Mouse (Mus musculus) midbrain, embryonic 12.5 days (tissue): ENCODE measurements around the gene Cenpt. TPM values are rescaled to one million over a fixed set of nuclear protein-coding genes. Genes with fewer than 3 reads are reported as not detected.

Experiments
- ATAC-seq: fragments of 200-750 bp; cut with Nextera tagmentation; 2 replicates; pipeline ENCODE4 v1.8.0; 2017; ENCODE audit warnings: low read depth, moderate TSS enrichment, moderate library complexity; ENCODE audit not compliant: low FRiP score
- H3K27ac ChIP-seq: fragments of 300-500 bp; sonication (generic); replicated peaks from 2 replicates; pipeline ENCODE4 v1.5.1; 2016; ENCODE audit warnings: mild to moderate bottlenecking
- H3K27me3 ChIP-seq: fragments of 300-500 bp; sonication (generic); 2 replicates; pipeline ENCODE4 v1.6.1; 2016; ENCODE audit warnings: mild to moderate bottlenecking
- H3K36me3 ChIP-seq: fragments of 300-500 bp; sonication (generic); 2 replicates; pipeline ENCODE4 v1.6.1; 2016
- H3K4me1 ChIP-seq: fragments of 300-500 bp; sonication (generic); 2 replicates; pipeline ENCODE4 v1.6.1; 2016
- H3K4me2 ChIP-seq: fragments of 300-500 bp; sonication (generic); replicated peaks from 2 replicates; pipeline ENCODE4 v1.6.1; 2016; ENCODE audit warnings: mild to moderate bottlenecking, moderate library complexity
- H3K4me3 ChIP-seq: fragments of 300-500 bp; sonication (generic); 2 replicates; pipeline ENCODE4 v1.5.1; 2016; ENCODE audit warnings: mild to moderate bottlenecking
- H3K9ac ChIP-seq: fragments of 300-500 bp; sonication (generic); replicated peaks from 2 replicates; pipeline ENCODE4 v1.6.1; 2016; ENCODE audit warnings: mild to moderate bottlenecking, moderate library complexity
- H3K9me3 ChIP-seq: fragments of 300-500 bp; sonication (generic); 2 replicates; pipeline ENCODE4 v1.6.1; 2016; ENCODE audit warnings: mild to moderate bottlenecking
- WGBS: fragments of 180-500 bp; shearing (Covaris S2); methylation state at CpG from one replicate; pipeline ENCODE4 v1.1.7; 2016; 5-methylcytosine and 5-hydroxymethylcytosine counted together
- polyA plus RNA-seq: library from polyadenylated mRNA; unstranded; fragments of >200 nt; fragmentation: Nextera tagmentation; extraction: Ambion mirVana; gene quantifications from 2 replicates; pipeline ENCODE4 v1.2.1, GENCODE M21; 2016

Gene Cenpt
- 66.3 and 67.0 TPM in 2 replicates for polyA plus RNA-seq

DNA sequence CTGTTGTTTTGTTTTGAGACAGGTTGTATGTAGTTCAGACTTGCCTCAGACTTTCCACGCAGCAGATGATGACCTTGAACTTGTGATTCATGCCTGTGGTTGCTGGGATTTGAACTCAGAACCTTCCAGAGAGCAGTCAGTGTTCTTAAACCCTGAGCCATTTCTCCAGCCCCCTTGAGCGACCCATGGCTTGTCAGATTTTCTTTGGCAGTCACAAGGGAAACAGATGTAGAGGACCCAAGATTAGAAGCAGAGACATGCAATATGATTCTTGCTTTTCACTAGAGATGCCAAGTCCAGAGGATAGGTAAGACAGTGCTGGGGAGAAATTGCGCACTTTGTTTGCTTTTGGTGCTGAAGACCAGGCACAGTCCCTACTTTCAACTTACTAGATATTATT is at the start of gene Cenpt:
Gene Cenpt, minus strand, starts transcription at position 101 of the 400 bp plus-strand sequence.
- Histone ChIP-seq H3K9ac (no peak within 1 kb of the TSS), H3K36me3 (peaks cover 22% of the 10 kb centered on the region), H3K27me3 (no peaks in the 10 kb centered on the region), H3K27ac (no peak within 1 kb of the TSS), H3K4me3 (no peak within 1 kb of the TSS), H3K4me2 (no peak within 1 kb of the TSS), H3K9me3 (no peaks in the 10 kb centered on the region), H3K4me1 (peaks cover 35% of the 10 kb centered on the region)
- no peak for ATAC-seq
- 93% methylated on average over 3 of the region's 3 CpGs for WGBS

DNA sequence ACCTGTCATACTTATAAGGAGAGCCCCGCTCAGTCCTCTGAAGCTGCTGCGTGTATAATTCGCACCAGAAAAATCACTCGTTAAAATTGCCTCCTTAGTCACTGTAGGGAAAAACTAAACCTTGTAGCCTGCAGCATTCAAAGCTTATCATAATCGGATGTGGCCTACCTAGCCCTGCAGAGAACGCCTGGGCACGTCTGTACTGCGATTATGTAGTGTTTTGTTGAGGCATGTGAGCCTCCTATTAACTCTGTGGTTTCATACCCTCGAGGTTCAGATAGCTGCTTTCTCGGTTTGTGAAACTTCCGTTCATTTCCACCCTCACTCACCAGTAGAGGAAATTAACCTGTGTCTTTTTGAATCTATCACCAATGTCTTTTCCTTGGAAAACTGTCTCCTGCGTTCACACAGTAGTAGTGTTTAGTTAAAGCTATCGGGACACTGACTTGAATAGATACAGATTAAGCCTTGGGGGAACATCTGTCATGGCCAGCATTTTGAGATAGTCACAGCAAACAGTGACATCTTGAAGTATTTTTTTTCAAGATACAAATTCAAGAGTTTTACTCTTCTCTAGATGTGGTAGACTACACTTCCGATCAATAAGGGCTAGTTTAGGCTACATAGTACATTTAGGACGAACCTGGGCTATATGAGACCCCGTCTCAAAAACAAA is 48.0 kb upstream of the Cenpt start:
- Histone ChIP-seq H3K4me2 (peak overlapping the region; percentile 88), H3K4me1 (peaks cover 11% of the 10 kb centered on the region), H3K4me3 (peak overlapping the region; percentile 94), H3K27ac (peak overlapping the region; percentile 82), H3K27me3 (no peaks in the 10 kb centered on the region), H3K9me3 (no peaks in the 10 kb centered on the region), H3K36me3 (no peaks in the 10 kb centered on the region), H3K9ac (peak overlapping the region; percentile 96)
- 40% methylated on average over 16 of the region's 16 CpGs for WGBS
- no peak for ATAC-seq

DNA sequence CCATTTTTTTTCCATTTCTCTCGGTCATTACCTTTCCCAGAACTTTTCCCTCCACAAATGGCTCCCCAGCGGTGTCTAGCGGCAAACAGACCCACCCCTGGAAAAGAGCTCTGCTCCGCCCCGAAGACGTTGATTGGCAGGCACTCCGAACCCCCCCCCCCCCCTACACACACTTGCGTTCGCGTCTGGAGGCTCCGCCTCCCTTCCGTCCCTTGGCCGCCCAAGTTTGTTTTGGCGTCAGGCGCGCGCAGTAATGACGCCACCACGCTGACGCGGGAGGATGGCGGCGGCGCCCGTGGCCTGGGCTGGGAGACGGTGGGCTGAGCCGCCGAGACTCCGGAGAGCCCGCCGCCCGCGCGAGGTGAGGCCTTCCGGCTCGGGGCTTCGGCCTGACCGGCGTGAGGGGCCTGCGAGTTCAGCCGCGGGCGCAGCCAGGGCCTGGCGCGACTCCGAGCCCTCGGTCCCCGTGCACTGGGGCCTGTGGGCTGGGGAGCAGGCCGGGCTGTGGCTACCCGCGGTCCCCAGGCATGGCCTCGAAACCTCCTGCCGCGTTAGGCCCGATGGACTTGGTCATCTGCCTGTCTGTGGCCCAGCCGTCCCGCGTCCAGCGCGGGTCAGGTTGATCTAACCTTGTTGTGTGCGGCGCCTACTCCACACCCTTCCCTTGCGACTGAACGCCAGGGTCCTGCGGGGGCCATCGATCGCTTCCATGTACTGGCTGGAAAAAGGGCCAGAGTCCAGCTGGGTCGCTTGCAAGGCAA is 47.3 kb upstream of the Cenpt start, which contains the start of gene Pskh1:
Gene Pskh1, plus strand, starts transcription at position 262 of the 761 bp plus-strand sequence.
- Histone ChIP-seq H3K27me3 (no peaks in the 10 kb centered on the region), H3K9ac (peak within 1 kb of the TSS; percentile 96), H3K36me3 (no peaks in the 10 kb centered on the region), H3K4me1 (peaks cover 11% of the 10 kb centered on the region), H3K4me2 (peak within 1 kb of the TSS; percentile 88), H3K9me3 (no peaks in the 10 kb centered on the region), H3K27ac (peak within 1 kb of the TSS; percentile 82), H3K4me3 (peak within 1 kb of the TSS; percentile 94)
- ATAC-seq = peak; percentile 97
- WGBS = under 1% methylated on average over 67 of the region's 68 CpGs

DNA sequence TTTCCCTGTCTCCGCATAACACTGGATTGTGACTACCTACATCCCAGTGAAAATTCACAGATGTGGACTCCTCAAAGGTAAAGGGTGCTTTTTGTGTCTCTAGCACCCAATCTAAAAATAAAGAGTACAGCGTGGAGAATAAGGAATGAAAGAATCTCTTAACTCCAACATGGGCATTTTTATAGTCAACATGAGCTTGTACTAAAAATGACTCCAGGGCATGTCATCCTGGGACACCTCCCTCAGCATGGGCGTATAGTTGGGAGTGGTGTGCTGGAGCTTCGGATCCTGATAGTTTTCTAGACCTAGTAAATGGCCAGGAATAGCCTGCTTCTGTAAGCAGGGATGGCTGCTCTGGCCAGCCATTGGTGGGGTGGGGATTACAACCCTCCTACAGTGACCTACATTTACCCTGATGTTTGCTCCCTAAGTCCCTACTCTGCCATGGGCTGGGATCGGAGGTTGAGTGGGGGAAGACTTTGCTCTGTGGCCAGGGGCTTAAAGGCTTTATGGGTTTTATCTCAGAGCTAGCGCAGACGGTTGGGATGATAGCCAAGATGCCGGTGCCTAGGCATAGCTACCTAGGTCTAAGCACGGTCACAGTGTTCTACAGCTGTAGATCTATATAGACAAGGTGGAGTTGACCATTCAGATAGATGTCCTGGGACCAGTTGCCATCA is 44.9 kb upstream of the Cenpt start:
- H3K9ac ChIP-seq = no peak overlapping the region
- H3K27me3 ChIP-seq = no peaks in the 10 kb centered on the region
- H3K27ac ChIP-seq = no peak overlapping the region
- peaks cover 18% of the 10 kb centered on the region for H3K4me1 ChIP-seq
- H3K4me2 ChIP-seq = no peak overlapping the region
- no peaks in the 10 kb centered on the region for H3K9me3 ChIP-seq
- no peak overlapping the region for H3K4me3 ChIP-seq
- peaks cover 6% of the 10 kb centered on the region; the same call in 1 of the 2 replicates for H3K36me3 ChIP-seq
- WGBS = 81% methylated on average over 9 of the region's 9 CpGs
- no peak for ATAC-seq

DNA sequence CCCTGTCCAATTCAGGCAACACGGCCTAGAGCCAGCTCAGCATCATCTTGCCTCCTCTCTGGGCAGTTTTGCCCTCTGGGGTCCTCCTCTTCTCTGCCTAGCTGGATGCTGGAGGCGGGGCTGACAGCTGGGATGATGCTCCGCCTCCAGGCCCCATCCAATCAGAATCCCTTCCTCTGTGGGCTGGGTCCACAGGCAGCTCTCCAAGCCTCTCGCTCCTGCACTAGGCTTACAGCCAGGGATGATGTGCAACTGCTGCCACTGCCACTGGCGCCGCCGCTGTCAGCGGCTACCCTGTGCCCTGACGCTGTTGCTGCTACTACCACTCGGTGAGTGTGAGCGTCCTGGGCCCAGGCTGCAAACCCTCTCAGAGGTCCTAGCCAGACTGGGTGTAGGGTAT is 40.3 kb upstream of the Cenpt start, which contains the start of gene Nrn1l:
Gene Nrn1l, plus strand, starts transcription at position 229 of the 400 bp plus-strand sequence.
- peaks cover 51% of the 10 kb centered on the region for H3K36me3 ChIP-seq
- peak within 1 kb of the TSS; percentile 35 for H3K4me2 ChIP-seq
- H3K4me1 ChIP-seq = peaks cover 7% of the 10 kb centered on the region
- peak within 1 kb of the TSS; percentile 31; the same call in 1 of the 2 replicates for H3K27ac ChIP-seq
- 5% methylated on average over 11 of the region's 11 CpGs for WGBS
- no peaks in the 10 kb centered on the region for H3K27me3 ChIP-seq
- ATAC-seq = peak; percentile 95
- H3K9me3 ChIP-seq = no peaks in the 10 kb centered on the region
- peak within 1 kb of the TSS; percentile 35; the same call in 1 of the 2 replicates for H3K9ac ChIP-seq
- H3K4me3 ChIP-seq = no peak within 1 kb of the TSS

DNA sequence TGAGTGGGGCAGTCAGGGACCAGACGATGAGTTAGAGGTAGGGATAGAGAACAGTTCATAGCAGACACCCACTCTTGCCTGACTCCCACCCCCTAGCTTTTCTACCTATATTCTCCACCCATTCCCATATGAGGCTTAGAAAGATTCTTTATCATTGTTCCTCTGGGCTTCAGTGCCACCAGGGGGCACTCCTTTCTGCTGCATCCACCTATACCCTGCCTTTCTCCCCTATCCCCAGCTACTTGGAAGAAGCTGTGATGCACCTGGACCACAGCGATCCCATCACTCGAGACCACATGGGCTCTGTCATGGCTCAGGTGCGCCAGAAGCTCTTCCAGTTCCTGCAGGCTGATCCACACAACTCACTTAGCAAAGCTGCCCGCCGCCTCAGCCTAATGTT is 39.4 kb upstream of the Cenpt start:
- no peak overlapping the region for H3K4me3 ChIP-seq
- H3K36me3 ChIP-seq = peaks cover 60% of the 10 kb centered on the region
- no peaks in the 10 kb centered on the region for H3K27me3 ChIP-seq
- 0 out of 2 replicates have a peak, but pooled peaks have one; percentile 7 for ATAC-seq
- no peak overlapping the region for H3K9ac ChIP-seq
- no peaks in the 10 kb centered on the region for H3K9me3 ChIP-seq
- H3K27ac ChIP-seq = no peak overlapping the region
- peaks cover 7% of the 10 kb centered on the region for H3K4me1 ChIP-seq
- 89% methylated on average over 6 of the region's 6 CpGs for WGBS
- H3K4me2 ChIP-seq = no peak overlapping the region

DNA sequence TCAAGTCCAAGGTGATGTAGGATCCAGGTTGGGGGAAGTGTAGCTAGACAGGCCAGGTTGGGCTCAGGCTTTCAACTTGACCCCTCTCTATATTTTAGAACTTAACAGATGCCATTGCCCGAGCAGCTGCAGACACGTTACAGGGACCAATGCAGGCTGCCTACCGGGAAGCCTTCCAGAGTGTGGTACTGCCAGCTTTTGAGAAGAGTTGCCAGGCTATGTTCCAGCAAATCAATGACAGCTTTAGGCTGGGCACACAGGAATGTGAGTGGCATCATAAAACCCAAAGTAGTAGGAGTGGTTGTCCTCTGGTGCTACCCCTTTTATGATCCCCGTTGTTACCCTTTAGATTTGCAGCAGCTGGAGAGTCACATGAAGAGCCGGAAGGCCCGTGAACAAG is 37.8 kb upstream of the Cenpt start:
- H3K27me3 ChIP-seq = no peaks in the 10 kb centered on the region
- H3K4me1 ChIP-seq = peaks cover 7% of the 10 kb centered on the region
- no peak overlapping the region for H3K4me2 ChIP-seq
- WGBS = 95% methylated on average over 6 of the region's 6 CpGs
- H3K27ac ChIP-seq = no peak overlapping the region
- no peaks in the 10 kb centered on the region for H3K9me3 ChIP-seq
- no peak for ATAC-seq
- no peak overlapping the region for H3K4me3 ChIP-seq
- H3K36me3 ChIP-seq = peaks cover 75% of the 10 kb centered on the region
- no peak overlapping the region for H3K9ac ChIP-seq

DNA sequence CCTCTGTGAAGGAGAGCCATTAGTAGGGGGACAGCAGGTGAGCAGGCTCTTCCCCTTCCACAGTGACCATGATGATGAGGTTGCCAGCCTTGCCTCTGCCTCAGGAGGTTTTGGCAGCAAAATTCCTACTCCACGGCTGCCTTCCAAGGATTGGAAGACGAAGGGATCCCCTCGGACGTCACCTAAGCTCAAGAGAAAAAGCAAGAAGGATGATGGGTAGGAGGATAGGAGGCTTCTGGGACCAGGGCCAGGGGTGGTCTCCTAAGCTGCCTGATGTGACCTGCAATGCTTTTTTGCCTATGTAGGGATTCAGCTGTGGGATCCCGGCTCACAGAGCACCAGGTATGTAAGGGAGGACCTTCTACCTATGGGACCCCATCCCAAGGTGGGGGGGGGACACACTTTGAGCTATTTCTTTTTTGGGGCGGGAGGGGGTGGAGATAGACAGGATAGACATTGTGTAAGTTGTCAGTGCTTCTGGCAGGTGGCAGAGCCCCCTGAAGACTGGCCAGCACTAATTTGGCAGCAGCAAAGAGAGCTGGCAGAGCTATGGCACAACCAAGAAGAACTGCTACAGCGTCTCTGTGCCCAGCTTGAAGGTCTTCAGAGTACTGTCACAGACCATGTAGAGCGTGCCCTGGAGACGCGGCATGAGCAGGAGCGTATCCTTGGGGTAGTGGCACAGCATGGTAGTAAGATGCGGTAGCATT is 36.8 kb upstream of the Cenpt start:
- H3K4me2 ChIP-seq = no peak overlapping the region

DNA sequence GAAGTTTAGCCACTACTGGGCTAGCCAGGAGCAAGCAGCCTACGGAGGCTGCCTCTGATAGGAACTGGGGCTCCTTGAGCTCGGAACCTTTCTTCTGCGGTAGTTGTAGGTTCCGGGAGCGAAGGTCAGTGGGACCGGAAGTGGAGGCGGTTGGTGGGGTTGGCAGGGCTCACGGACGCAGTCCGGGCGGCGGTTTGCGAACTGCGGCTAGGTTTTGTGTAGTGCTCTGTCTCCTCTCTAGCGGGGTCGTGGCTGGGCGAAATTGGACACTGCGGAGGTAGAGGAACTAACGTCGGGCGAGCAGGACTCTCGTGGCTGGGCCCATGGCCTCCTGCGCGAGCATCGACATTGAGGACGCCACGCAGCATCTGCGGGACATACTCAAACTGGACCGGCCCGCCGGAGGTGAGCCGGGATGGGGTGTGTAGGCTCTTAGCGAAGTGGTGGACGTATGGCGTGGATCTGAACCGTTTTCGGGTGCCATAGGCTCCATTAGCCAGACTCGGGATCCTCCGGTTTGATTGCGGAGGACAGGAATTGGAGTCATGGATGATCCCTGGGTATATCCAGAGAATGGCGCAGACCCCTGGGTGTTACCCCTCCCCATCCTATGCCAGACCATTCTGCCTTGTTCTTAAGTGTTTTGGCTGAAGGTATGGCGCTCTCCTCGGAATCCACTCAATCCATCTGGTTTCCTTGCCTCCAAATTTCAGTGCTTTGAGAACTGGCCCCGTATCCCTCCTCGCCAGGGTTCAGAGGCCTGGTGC is 27.9 kb upstream of the Cenpt start, which contains the start of gene Edc4:
Gene Edc4, plus strand, starts transcription at position 128 of the 767 bp plus-strand sequence.
- H3K4me2 ChIP-seq = peak within 1 kb of the TSS; percentile 92
- WGBS = under 1% methylated on average over 45 of the region's 45 CpGs
- H3K36me3 ChIP-seq = peaks cover 54% of the 10 kb centered on the region
- H3K4me1 ChIP-seq = peaks cover 26% of the 10 kb centered on the region
- H3K4me3 ChIP-seq = peak within 1 kb of the TSS; percentile 92
- ATAC-seq = peak; percentile 80
- H3K9ac ChIP-seq = peak within 1 kb of the TSS; percentile 92
- no peaks in the 10 kb centered on the region for H3K27me3 ChIP-seq
- peak within 1 kb of the TSS; percentile 49; the same call in 1 of the 2 replicates for H3K27ac ChIP-seq
- no peaks in the 10 kb centered on the region for H3K9me3 ChIP-seq

More for the DNA sequence above, 36.8 kb upstream of the Cenpt start:
- Histone ChIP-seq H3K9me3 (no peaks in the 10 kb centered on the region), H3K4me1 (peaks cover 7% of the 10 kb centered on the region), H3K27me3 (no peaks in the 10 kb centered on the region), H3K36me3 (peaks cover 83% of the 10 kb centered on the region), H3K4me3 (no peak overlapping the region), H3K9ac (no peak overlapping the region), H3K27ac (no peak overlapping the region)
- WGBS = 94% methylated on average over 12 of the region's 12 CpGs
- no peak for ATAC-seq

DNA sequence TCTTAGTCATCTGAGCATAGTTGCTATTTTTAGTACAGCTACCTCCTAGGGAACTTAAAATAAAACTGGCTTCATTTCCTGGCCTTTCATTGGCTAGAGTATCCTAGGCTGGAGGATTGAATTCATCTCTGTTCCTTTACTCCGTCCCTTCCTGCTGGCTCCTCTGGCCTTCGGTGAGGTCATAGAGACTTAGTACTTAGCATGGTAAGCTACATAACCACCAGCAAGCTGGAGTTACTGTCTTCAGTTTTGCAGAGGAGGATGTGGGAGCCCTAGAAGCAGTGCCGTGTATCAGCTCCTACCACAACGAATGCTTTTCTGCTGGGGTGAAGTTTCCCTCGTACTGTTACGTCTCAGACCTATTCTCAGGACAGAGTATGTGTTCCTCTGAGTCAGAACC is 21.2 kb upstream of the Cenpt start:
- 88% methylated on average over 6 of the region's 6 CpGs for WGBS
- ATAC-seq = no peak
- Histone ChIP-seq H3K4me1 (no peaks in the 10 kb centered on the region), H3K36me3 (peaks cover 77% of the 10 kb centered on the region), H3K9me3 (no peaks in the 10 kb centered on the region), H3K27ac (no peak overlapping the region), H3K9ac (no peak overlapping the region), H3K4me2 (no peak overlapping the region), H3K27me3 (no peaks in the 10 kb centered on the region), H3K4me3 (no peak overlapping the region)
